Mouse (Mus musculus) liver, postnatal 0 days (tissue): ENCODE results near the gene Saa3. TPM values are rescaled to one million over a fixed set of nuclear protein-coding genes. Genes with fewer than 3 reads are reported as not detected.

Experiments used
- ATAC-seq: fragments of 200-750 bp; cut with Nextera tagmentation; 2 replicates; pipeline ENCODE4 v1.8.0; 2017; ENCODE audit warnings: mild to moderate bottlenecking, moderate library complexity
- DNase-seq: peaks from one replicate; pipeline ENCODE4 v3.0.0-alpha.2; 2016
- H3K27ac ChIP-seq: fragments of 300-500 bp; sonication (generic); 2 replicates; pipeline ENCODE4 v1.5.1; 2014; ENCODE audit warnings: antibody characterized with exemption, moderate library complexity, mild to moderate bottlenecking, low read depth
- H3K27me3 ChIP-seq: fragments of 300-500 bp; sonication (generic); 2 replicates; pipeline ENCODE4 v1.6.1; 2014; ENCODE audit warnings: low read length, control low read depth, mixed read lengths; ENCODE audit not compliant: insufficient read depth
- H3K36me3 ChIP-seq: fragments of 300-500 bp; sonication (generic); replicated peaks from 2 replicates; pipeline ENCODE4 v1.6.1; 2014; ENCODE audit warnings: mild to moderate bottlenecking, control low read depth, low read length, moderate library complexity, mixed read lengths; ENCODE audit not compliant: insufficient read depth
- H3K4me1 ChIP-seq: fragments of 300-500 bp; sonication (generic); 2 replicates; pipeline ENCODE4 v1.6.1; 2014; ENCODE audit warnings: antibody characterized with exemption, mild to moderate bottlenecking, control low read depth; ENCODE audit not compliant: insufficient read depth
- H3K4me2 ChIP-seq: fragments of 300-500 bp; sonication (generic); 2 replicates; pipeline ENCODE4 v1.6.1; 2014; ENCODE audit warnings: low read depth, mild to moderate bottlenecking, low read length, moderate library complexity, mixed read lengths
- H3K4me3 ChIP-seq: fragments of 300-500 bp; sonication (generic); 2 replicates; pipeline ENCODE4 v1.5.1; 2014; ENCODE audit warnings: low read depth, low read length
- H3K9ac ChIP-seq: fragments of 300-500 bp; sonication (generic); replicated peaks from 2 replicates; pipeline ENCODE4 v1.6.1; 2014; ENCODE audit warnings: mild to moderate bottlenecking, moderate library complexity
- H3K9me3 ChIP-seq: fragments of 300-500 bp; sonication (generic); 2 replicates; pipeline ENCODE4 v1.6.1; 2016; ENCODE audit warnings: mild to moderate bottlenecking, control low read depth, low read length, mixed read lengths
- CTCF ChIP-seq: sonication (generic); IDR thresholded peaks from 2 replicates; pipeline ENCODE4 v1.5.1; 2016; ENCODE audit warnings: antibody characterized with exemption, low read depth
- EP300 ChIP-seq: IDR thresholded peaks from 2 replicates; pipeline ENCODE4 v1.6.1; 2016; ENCODE audit warnings: antibody characterized with exemption, low read depth, mild to moderate bottlenecking
- WGBS: fragments of 180-500 bp; shearing (Covaris S2); extraction: QIAGEN DNeasy Blood & Tissue Kit; methylation state at CpG from one replicate; pipeline ENCODE4 v1.1.7; 2014; ENCODE audit not compliant: insufficient replicate concordance; 5-methylcytosine and 5-hydroxymethylcytosine counted together
- polyA plus RNA-seq: library from polyadenylated mRNA; unstranded; fragments of >200 nt; fragmentation: Nextera tagmentation; extraction: Ambion mirVana; gene quantifications from 2 replicates; pipeline ENCODE4 v1.2.1, GENCODE M21; 2015

Saa3 gene
- polyA plus RNA-seq, 1 experiment from 2014 or later: 5.4 TPM

DNA sequence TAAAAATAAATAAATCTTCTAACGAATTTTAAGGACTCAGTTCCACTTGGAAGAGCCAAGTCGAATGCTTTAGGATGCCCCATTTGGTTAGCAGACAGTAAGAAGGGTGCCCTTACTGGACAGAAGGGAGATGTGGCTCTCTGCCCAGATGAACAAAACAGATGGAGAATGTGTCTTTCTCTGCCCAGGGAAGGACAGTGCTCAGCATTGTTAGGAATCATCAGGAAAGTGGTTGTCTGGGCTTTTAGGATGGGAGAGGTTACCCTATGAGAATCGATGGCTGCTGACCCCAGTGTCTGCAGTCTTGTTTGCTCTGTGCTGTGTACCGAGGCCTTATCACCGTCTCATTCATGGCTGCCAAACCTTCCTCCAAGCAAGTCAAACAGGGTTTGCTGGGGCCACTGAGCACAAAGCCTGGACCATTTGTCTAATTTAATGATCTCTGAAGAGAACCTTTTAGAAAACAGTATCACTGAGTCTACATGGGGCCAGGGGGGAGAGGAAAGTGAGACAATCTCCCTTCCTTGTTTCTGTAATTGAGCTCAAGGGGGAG lies 38.6 kb downstream of the Saa3 start:
- Histone ChIP-seq H3K4me1 (no peaks in the 10 kb centered on the region; the same call in 1 of the 2 replicates), H3K4me3 (no peak overlapping the region), H3K9me3 (no peaks in the 10 kb centered on the region), H3K27me3 (no peaks in the 10 kb centered on the region), H3K36me3 (no peaks in the 10 kb centered on the region), H3K27ac (no peak overlapping the region), H3K9ac (no peak overlapping the region), H3K4me2 (no peak overlapping the region)
- no peak for DNase-seq
- TF ChIP-seq EP300 (no peak), CTCF (no peak)
- no peak for ATAC-seq
- 43% methylated on average over 5 of the region's 5 CpGs for WGBS

DNA sequence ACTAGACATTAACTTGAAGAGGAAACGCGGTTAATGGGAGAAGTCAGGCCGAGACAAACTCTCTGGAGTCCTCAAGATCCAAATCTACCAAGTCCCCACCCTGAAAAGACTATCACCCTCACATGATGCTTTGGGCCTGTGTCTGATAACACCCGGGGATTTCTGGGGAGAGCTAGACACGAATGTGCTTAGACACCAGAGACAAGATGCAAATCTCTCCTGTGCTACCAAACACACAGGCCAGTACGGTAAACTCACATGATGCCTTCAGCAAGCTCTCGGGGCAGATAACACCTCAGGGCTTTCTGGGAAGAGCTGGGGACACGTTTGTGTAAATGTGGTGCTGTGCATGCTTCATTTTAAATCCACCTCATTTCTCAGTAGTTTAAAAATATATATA lies 39.6 kb downstream of the Saa3 start:
- TF ChIP-seq EP300: no peak
- TF ChIP-seq CTCF: no peak
- H3K4me1 ChIP-seq: no peaks in the 10 kb centered on the region; the same call in 1 of the 2 replicates
- no peak overlapping the region for H3K27ac ChIP-seq
- ATAC-seq (no peak), DNase-seq (no peak)
- H3K27me3 ChIP-seq: no peaks in the 10 kb centered on the region
- no peak overlapping the region for H3K4me2 ChIP-seq
- no peak overlapping the region for H3K9ac ChIP-seq
- 55% methylated on average over 8 of the region's 8 CpGs for WGBS
- H3K4me3 ChIP-seq: no peak overlapping the region
- H3K9me3 ChIP-seq: no peaks in the 10 kb centered on the region
- no peaks in the 10 kb centered on the region for H3K36me3 ChIP-seq

DNA sequence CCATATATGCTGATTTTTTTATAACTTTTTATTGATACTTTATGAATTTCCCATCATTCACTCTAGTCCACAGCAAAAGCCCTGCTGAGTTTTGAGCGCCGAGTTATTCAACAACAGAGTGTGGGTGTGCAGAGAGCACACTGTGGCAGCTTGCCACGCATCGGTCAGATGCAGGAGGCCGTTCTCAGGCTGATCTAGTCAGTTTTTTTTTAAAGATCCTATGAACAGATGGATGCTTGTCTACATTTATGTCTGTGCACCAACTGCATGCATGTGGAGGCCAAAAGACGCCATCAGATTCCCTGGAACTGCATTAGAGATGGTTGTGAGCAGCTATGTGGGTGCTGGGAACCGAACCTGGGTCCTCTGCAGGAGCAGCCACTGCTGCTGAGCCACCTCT lies 40.4 kb downstream of the Saa3 start:
- H3K9me3 ChIP-seq: no peaks in the 10 kb centered on the region
- no peak overlapping the region for H3K4me2 ChIP-seq
- no peaks in the 10 kb centered on the region for H3K36me3 ChIP-seq
- H3K4me1 ChIP-seq: no peaks in the 10 kb centered on the region; the same call in 1 of the 2 replicates
- no peak for ATAC-seq
- no peak overlapping the region for H3K27ac ChIP-seq
- no peak overlapping the region for H3K4me3 ChIP-seq
- WGBS: 87% methylated on average over 7 of the region's 7 CpGs
- DNase-seq: no peak
- TF ChIP-seq EP300: no peak
- no peak for TF ChIP-seq CTCF
- H3K27me3 ChIP-seq: 0 out of 2 replicates have a peak, but pooled peaks cover 3% of the 10 kb centered on the region
- H3K9ac ChIP-seq: no peak overlapping the region

DNA sequence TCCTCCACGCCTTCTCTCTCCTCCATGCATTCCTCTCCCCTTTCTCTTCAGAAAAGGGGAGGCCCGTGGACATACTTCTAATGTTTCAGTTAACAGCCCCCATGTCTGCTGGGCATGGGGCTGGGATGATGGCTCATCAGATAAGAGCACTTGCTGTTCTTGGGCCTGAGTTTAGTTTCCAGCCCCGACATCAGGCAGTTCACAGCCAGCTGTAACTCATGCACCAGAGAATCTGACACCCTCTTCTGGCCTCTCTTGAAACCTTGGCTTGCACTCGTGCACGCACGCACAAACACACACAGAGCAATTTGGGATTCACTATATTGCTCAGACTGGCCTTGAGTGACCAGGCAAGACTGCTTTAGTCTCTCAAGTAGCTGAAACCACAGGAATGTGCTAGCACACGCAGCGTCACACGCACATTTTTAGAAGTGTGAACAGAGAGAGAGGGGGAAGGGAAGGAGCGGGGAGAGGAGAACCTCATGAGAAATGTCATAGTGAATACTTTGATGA lies 43.3 kb downstream of the Saa3 start, which contains the start of gene Tph1:
Gene Tph1, minus strand, starts transcription at position 378 of the 513 bp plus-strand sequence.
- no peak for DNase-seq
- WGBS: 44% methylated on average over 10 of the region's 10 CpGs
- ATAC-seq: no peak

DNA sequence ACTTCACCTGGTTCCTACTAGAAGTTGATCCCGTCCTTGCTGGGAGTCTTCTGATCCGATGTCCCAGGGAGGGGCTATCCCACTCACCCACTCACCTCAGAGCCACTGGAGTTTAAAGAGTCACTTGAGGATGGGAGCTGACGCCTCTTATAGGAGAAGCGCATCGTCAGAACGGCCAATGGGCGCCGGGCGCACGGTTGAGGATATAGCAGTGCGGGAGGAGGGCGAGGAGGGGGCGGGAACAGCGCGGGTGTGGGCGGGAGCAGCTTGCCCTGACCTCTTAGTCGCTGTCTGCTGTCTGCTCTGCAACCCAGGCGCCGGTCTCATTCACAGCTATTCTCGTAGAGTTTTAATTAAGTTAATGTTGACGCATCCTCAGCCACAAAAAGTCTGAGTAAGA lies 48.2 kb downstream of the Saa3 start:
- Histone ChIP-seq H3K9ac (no peak overlapping the region), H3K36me3 (no peaks in the 10 kb centered on the region), H3K27ac (no peak overlapping the region), H3K27me3 (peaks cover 24% of the 10 kb centered on the region), H3K4me3 (no peak overlapping the region), H3K9me3 (no peaks in the 10 kb centered on the region), H3K4me2 (no peak overlapping the region), H3K4me1 (peaks cover 4% of the 10 kb centered on the region; the same call in 1 of the 2 replicates)
- DNase-seq (peak; percentile 37), ATAC-seq (no peak)
- TF ChIP-seq EP300 (no peak), CTCF (no peak)
- 4% methylated on average over 21 of the region's 21 CpGs for WGBS

More for the DNA sequence above, 43.3 kb downstream of the Saa3 start, which contains the start of gene Tph1:
- H3K4me2 ChIP-seq: no peak within 1 kb of the TSS
- H3K27ac ChIP-seq: no peak within 1 kb of the TSS
- peaks cover 3% of the 10 kb centered on the region for H3K4me1 ChIP-seq
- no peak within 1 kb of the TSS for H3K4me3 ChIP-seq
- no peaks in the 10 kb centered on the region for H3K36me3 ChIP-seq
- TF ChIP-seq EP300 (no peak), CTCF (no peak)
- H3K9me3 ChIP-seq: no peaks in the 10 kb centered on the region
- no peak within 1 kb of the TSS for H3K9ac ChIP-seq
- peaks cover 11% of the 10 kb centered on the region for H3K27me3 ChIP-seq

DNA sequence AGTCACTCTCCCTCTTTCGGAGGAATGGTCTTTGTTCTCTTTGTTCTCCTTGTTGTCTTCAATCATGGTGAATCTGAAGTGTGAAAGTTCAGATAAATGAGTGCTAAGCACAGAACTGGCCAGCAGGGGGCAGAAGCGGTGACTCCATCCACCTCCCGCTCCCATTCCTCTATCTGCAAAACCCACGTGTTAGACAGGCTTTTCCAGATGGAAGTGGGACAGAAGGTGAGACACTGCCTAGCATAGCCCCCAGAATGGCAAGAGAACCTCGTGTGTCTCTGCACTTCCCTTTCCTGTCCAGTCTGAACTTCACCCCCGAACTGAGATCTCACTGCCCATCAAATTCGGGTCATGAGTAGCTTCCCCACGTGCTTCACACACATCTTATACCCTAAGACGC lies 50.3 kb downstream of the Saa3 start:
- no peaks in the 10 kb centered on the region for H3K9me3 ChIP-seq
- H3K4me3 ChIP-seq: no peak overlapping the region
- peaks cover 4% of the 10 kb centered on the region; the same call in 1 of the 2 replicates for H3K4me1 ChIP-seq
- H3K27me3 ChIP-seq: peaks cover 21% of the 10 kb centered on the region
- no peak overlapping the region for H3K9ac ChIP-seq
- WGBS: 20% methylated on average over 9 of the region's 9 CpGs
- TF ChIP-seq EP300: no peak
- peak; percentile 74 for TF ChIP-seq CTCF
- H3K36me3 ChIP-seq: no peaks in the 10 kb centered on the region
- H3K4me2 ChIP-seq: no peak overlapping the region
- no peak overlapping the region for H3K27ac ChIP-seq
- ATAC-seq (no peak), DNase-seq (peak; percentile 47)

Other genes with a start within 250 kb of the Saa3 start
- gene Sergef, start 75.9 kb downstream of the Saa3 start, polyA plus RNA-seq: 3.8 and 4.3 TPM in 2 replicates
- not detected in 2 replicates for gene Tph1, start 43.2 kb downstream of the Saa3 start, polyA plus RNA-seq
- 6.5 and 6.9 TPM in 2 replicates for gene Saal1, start 5.0 kb downstream of the Saa3 start, polyA plus RNA-seq
- 2.3 and 2.4 TPM in 2 replicates for gene Saa4, start 16.9 kb upstream of the Saa3 start, polyA plus RNA-seq
- 0.38 and 0.63 TPM in 2 replicates for gene Saa1, start 27.3 kb upstream of the Saa3 start, polyA plus RNA-seq
- gene Saa2, start 36.1 kb upstream of the Saa3 start, polyA plus RNA-seq: 0.19 and 0.25 TPM in 2 replicates
- gene Hps5, start 80.4 kb upstream of the Saa3 start, polyA plus RNA-seq: 3.3 and 3.6 TPM in 2 replicates
- 18.8 TPM in 2 replicates for gene Gtf2h1, start 80.4 kb upstream of the Saa3 start, polyA plus RNA-seq
- 1,729 and 1,988 TPM in 2 replicates for gene Ldha, start 125.8 kb upstream of the Saa3 start, polyA plus RNA-seq
- gene Ldhc, start 145.5 kb upstream of the Saa3 start, polyA plus RNA-seq: 0.07 and 0.23 TPM in 2 replicates
- gene Tsg101, start 204.3 kb upstream of the Saa3 start, polyA plus RNA-seq: 59.1 and 61.2 TPM in 2 replicates
- gene Uevld, start 242.8 kb upstream of the Saa3 start, polyA plus RNA-seq: 2.6 and 3.2 TPM in 2 replicates